Mouse (Mus musculus) intestine, postnatal 0 days (tissue): Measurements from ENCODE around the gene Taf10. TPM values are rescaled to one million over a fixed set of nuclear protein-coding genes. Genes with fewer than 3 reads are reported as not detected.

Source experiments
- ATAC-seq: fragments of 200-750 bp; cut with Nextera tagmentation; 2 replicates; pipeline ENCODE4 v1.8.0; 2017; ENCODE audit warnings: mild to moderate bottlenecking, moderate TSS enrichment, moderate library complexity
- H3K27ac ChIP-seq: fragments of 300-500 bp; sonication (generic); 2 replicates; pipeline ENCODE4 v1.5.1; 2014; ENCODE audit warnings: mild to moderate bottlenecking, low read depth, low read length, moderate library complexity
- H3K27me3 ChIP-seq: fragments of 300-500 bp; sonication (generic); replicated peaks from 2 replicates; pipeline ENCODE4 v1.6.1; 2014; ENCODE audit warnings: low read length, mixed read lengths; ENCODE audit not compliant: control insufficient read depth, insufficient read depth
- H3K36me3 ChIP-seq: fragments of 300-500 bp; sonication (generic); 2 replicates; pipeline ENCODE4 v1.6.1; 2014; ENCODE audit warnings: mild to moderate bottlenecking, moderate library complexity; ENCODE audit not compliant: control insufficient read depth, insufficient read depth
- H3K4me1 ChIP-seq: fragments of 300-500 bp; sonication (generic); replicated peaks from 2 replicates; pipeline ENCODE4 v1.6.1; 2014; ENCODE audit warnings: antibody characterized with exemption, low read length, mixed read lengths; ENCODE audit not compliant: control insufficient read depth, insufficient read depth
- H3K4me2 ChIP-seq: fragments of 300-500 bp; sonication (generic); replicated peaks from 2 replicates; pipeline ENCODE4 v1.6.1; 2014; ENCODE audit warnings: low read depth, mild to moderate bottlenecking, moderate library complexity
- H3K4me3 ChIP-seq: fragments of 300-500 bp; sonication (generic); 2 replicates; pipeline ENCODE4 v1.5.1; 2014; ENCODE audit warnings: low read depth, low read length
- H3K9ac ChIP-seq: fragments of 300-500 bp; sonication (generic); 2 replicates; pipeline ENCODE4 v1.6.1; 2014; ENCODE audit warnings: mild to moderate bottlenecking, low read depth, low read length
- H3K9me3 ChIP-seq: fragments of 300-500 bp; sonication (generic); 2 replicates; pipeline ENCODE4 v1.6.1; 2016; ENCODE audit warnings: mixed run types; ENCODE audit not compliant: control insufficient read depth
- CTCF ChIP-seq: sonication (generic); IDR thresholded peaks from 2 replicates; pipeline ENCODE4 v1.5.1; 2016; ENCODE audit warnings: low read depth, mild to moderate bottlenecking, control low read depth, antibody characterized with exemption, moderate library complexity
- WGBS: fragments of 180-500 bp; shearing (Covaris S2); extraction: QIAGEN DNeasy Blood & Tissue Kit; methylation state at CpG from one replicate; pipeline ENCODE4 v1.1.7; 2014; 5-methylcytosine and 5-hydroxymethylcytosine counted together
- polyA plus RNA-seq: library from polyadenylated mRNA; unstranded; fragments of >200 nt; fragmentation: Nextera tagmentation; extraction: Ambion mirVana; gene quantifications from 2 replicates; pipeline ENCODE4 v1.2.1, GENCODE M21; 2015

Taf10 gene
- 164 and 168 TPM in 2 replicates for polyA plus RNA-seq

DNA sequence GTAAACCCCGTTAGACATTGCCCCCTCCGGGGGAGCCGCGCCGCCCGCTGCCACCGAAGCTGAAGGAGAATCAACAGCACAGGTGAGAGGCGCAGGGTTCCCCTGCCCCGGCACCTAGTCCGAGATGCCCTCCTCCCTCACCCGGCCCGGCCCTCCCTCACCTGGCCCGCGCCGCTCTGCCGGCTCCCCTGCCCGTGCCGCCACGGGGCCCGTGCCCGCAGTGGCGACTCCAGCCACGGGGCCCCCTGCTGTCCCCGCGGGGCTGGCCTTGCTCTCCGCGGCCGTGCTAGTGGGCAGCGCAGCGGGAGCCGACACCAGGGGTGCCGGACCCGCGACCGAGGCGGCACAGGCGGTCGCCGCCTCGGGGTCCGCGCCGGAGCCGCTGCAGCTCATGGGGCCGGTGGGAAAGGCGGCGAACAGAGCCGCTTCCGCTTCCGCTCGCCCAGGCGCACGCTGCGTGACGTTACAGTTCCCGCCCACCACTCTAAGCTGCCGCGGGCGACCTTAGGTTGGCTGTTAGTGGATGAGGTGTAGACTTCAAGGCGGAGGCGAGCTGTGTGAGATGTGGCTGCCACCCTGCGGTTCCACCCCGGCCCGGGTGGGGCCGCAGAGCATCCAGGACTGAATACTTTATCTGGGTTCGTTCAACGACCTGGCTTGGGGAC, at the start of gene Taf10:
Taf10 (minus strand) TSS at position 436 of the 665 bp plus-strand sequence.
- under 1% methylated on average over 46 of the region's 67 CpGs for WGBS
- Histone ChIP-seq H3K4me3 (peak within 1 kb of the TSS; percentile 83), H3K4me1 (no peaks in the 10 kb centered on the region), H3K9me3 (no peaks in the 10 kb centered on the region), H3K4me2 (peak within 1 kb of the TSS; percentile 95), H3K27me3 (no peaks in the 10 kb centered on the region), H3K9ac (peak within 1 kb of the TSS; percentile 89), H3K36me3 (peaks cover 52% of the 10 kb centered on the region), H3K27ac (peak within 1 kb of the TSS; percentile 71)
- ATAC-seq: peak; percentile 98
- peak; percentile 66 for TF ChIP-seq CTCF

DNA sequence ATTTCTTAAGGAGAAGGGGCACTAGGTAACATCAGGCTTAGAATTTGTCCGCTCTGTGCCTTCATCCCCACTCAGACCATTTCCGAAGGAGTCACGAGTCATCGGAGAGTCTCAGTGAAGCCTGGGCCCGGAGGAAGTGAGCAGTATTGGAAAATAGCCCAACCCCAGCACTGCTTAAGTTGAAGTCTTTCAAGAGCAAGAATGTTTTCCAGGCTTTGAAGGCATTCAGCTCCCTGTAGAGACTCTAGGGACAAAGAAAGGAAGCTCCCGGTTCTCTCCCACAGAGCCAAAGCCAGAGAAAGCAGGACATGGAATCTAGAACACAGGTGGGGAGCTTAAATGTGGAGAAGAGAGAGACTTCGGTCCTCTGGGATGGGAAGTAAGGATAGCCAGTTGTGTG, 49.5 kb upstream of the Taf10 start:
- Histone ChIP-seq H3K27ac (no peak overlapping the region), H3K4me2 (no peak overlapping the region), H3K9me3 (no peaks in the 10 kb centered on the region), H3K9ac (no peak overlapping the region), H3K27me3 (0 out of 2 replicates have a peak, but pooled peaks cover 3% of the 10 kb centered on the region), H3K4me1 (no peaks in the 10 kb centered on the region), H3K36me3 (no peaks in the 10 kb centered on the region), H3K4me3 (no peak overlapping the region)
- 79% methylated on average over 7 of the region's 7 CpGs for WGBS
- TF ChIP-seq CTCF: no peak
- no peak for ATAC-seq

DNA sequence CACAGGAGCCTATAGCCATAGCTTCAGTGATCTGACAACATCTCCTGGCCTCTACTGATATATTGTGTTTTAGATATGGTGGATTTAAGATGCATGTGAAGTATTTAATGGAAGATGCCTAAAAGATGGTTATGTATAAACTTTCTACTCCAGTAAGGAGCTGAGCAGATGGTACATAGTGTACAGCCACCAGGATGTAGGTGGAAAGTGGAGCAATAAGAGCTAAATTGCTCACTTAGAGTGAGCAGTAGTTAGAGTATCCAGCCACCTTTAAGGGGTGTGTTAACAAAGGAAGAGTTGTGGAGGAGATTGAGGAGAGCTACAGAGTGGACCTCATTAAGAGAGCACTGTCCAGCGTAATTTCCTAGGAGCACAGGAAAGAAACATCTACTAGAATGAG, 47.0 kb upstream of the Taf10 start:
- no peaks in the 10 kb centered on the region for H3K9me3 ChIP-seq
- no peaks in the 10 kb centered on the region for H3K4me1 ChIP-seq
- H3K4me3 ChIP-seq: no peak overlapping the region
- no peak overlapping the region for H3K9ac ChIP-seq
- 86% methylated on average over 1 of the region's 1 CpGs for WGBS
- no peak overlapping the region for H3K27ac ChIP-seq
- H3K4me2 ChIP-seq: no peak overlapping the region
- H3K27me3 ChIP-seq: peaks cover 9% of the 10 kb centered on the region; the same call in 1 of the 2 replicates
- TF ChIP-seq CTCF: no peak
- no peaks in the 10 kb centered on the region for H3K36me3 ChIP-seq
- ATAC-seq: no peak

DNA sequence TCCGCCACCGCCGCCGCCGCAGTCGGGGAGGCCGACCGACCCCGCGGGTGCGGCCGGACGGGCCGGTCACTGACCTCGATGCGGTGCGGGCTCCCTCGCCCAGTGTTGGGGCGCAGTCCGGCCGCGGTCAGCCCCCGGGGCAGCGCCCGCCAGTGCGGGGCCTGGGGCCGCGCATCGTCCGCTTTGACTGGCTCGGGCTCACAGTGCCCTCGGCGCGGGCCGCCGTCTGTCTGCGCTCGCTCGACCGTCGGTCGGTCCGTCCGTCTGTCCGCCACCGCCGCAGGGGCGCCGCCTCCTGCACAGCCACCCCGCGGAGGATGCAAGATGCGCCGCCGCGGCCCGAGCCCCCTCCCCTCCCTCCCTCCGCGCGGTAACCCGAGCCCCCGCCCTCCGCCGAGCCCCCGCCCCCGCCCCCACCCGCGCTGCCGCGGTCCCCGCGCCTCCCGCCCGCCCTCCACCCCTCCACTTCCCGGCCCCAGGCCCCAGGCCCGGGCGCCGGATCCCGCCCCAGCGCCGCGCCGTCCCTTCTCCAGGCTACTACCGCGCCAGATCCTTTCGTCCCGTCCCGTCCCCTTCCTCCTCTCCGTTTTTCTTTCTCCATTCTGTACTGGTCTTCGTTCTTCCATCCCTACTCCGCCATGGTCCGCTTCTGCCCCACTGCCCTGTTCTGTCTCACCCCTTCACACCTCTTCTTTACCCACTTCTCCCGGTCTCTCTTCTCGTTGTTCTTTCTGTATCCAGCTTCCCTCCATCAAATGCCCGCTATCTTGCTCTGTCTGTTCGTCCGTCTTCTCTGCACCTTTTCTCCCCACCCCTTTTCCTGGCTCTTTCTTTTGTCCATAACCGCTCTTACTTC, 43.4 kb upstream of the Taf10 start, which contains the start of gene Dchs1:
Dchs1 (minus strand) TSS at position 370 of the 856 bp plus-strand sequence.
- WGBS: 1% methylated on average over 61 of the region's 97 CpGs
- no peaks in the 10 kb centered on the region for H3K9me3 ChIP-seq
- H3K4me1 ChIP-seq: 0 out of 2 replicates have a peak, but pooled peaks cover 3% of the 10 kb centered on the region
- H3K36me3 ChIP-seq: no peaks in the 10 kb centered on the region; the same call in 1 of the 2 replicates
- peaks cover 10% of the 10 kb centered on the region; the same call in 1 of the 2 replicates for H3K27me3 ChIP-seq
- H3K9ac ChIP-seq: peak within 1 kb of the TSS; percentile 78
- H3K4me3 ChIP-seq: peak within 1 kb of the TSS; percentile 67
- ATAC-seq: peak; percentile 45; the same call in 1 of the 2 replicates
- TF ChIP-seq CTCF: no peak
- peak within 1 kb of the TSS; percentile 64 for H3K4me2 ChIP-seq
- H3K27ac ChIP-seq: peak within 1 kb of the TSS; percentile 66

DNA sequence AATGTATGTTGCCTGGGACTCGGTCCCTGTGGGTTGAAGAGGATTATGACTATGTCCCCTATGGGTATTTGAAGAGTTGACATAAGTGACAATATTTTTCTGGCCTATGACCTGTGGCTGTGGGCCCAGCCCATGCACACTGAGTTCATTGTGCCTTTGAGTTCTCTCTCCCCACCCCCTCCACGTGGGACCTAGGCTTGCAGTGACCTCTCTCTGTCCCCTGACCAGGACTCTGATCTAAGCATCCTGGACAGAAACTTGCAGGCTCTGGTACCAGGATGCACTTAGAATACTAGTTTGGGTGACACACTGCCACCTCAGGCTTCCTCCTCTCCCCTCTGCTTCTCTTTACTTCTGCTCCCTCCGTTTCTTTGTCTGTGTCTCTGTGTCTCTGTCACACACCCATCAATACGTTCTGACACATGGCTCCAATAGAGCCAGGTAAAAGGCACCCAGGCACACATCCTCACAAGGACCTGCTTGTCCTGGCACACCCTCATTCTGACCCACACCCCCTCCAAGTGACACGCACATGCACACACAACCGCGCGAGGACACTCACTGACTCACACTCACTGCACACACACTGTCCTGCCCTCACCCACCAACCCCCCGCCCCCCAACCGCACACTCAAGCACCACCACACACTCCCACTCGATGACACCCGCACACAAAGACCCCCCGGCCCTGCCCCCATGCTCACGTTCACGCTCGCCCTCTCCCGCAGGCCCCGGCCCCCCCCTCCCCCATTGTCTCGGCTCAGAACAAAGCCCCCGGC, 42.5 kb upstream of the Taf10 start:
- ATAC-seq: no peak
- TF ChIP-seq CTCF: no peak
- H3K9me3 ChIP-seq: no peaks in the 10 kb centered on the region
- peak overlapping the region; percentile 67 for H3K4me3 ChIP-seq
- peak overlapping the region; percentile 64 for H3K4me2 ChIP-seq
- 11% methylated on average over 18 of the region's 20 CpGs for WGBS
- H3K27ac ChIP-seq: peak overlapping the region; percentile 66
- peaks cover 10% of the 10 kb centered on the region; the same call in 1 of the 2 replicates for H3K27me3 ChIP-seq
- peaks cover 3% of the 10 kb centered on the region for H3K36me3 ChIP-seq
- peak overlapping the region; percentile 78 for H3K9ac ChIP-seq
- 0 out of 2 replicates have a peak, but pooled peaks cover 3% of the 10 kb centered on the region for H3K4me1 ChIP-seq
